Mouse (Mus musculus): ENCODE results near the gene Gdf15.
"Not testable (repeated sequence)": the region's sequence is repeated elsewhere in the genome, so short reads cannot be mapped to it uniquely, and the experiment has no call there.

Gene Gdf15

DNA sequence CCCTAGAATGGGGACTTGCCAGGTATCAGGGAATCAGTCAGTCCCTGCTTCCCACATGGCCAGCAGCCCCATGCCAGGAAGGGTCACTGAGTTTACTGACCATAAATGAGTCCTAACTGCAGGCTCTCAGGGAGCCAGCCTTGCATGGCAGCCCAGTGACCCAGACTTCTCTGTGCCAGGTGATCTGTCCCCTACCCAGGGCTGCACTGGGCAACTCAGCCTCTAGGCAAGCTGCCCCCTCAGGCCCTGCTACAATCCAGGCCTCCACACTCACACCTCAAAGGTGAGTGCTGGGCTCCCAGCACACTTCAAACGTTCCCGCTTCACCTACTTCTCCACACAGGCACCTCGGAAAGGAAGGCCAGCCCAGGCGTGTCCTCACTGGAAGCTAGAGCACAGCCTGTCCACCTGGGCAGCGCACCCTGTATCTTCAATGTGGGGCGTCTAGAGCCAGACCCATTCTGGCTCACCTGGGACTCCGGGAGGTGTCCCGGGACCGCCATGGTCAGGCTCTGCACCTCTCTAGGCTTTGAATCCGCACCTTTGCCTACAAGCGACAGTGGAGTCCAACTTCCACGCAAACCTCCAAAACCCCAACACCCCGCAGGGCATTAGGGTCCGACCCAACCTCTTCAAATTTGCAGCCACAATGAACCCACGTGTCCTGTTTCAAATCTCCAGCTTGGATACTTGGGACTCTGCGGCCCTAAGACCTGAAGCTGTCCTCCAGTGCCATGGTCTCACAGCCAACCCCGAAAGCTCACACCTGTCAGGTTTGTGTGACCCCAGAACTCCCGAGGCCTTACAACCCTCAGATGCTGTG, 25.3 kb downstream of the Gdf15 start:
- in situ Hi-C loops (cut with MboI), result no loop called here

GRCm38 (mm10) chr8:70605871-70606779, 26.1 kb downstream of the Gdf15 start:
- in situ Hi-C loops (cut with MboI), result no loop called here

DNA sequence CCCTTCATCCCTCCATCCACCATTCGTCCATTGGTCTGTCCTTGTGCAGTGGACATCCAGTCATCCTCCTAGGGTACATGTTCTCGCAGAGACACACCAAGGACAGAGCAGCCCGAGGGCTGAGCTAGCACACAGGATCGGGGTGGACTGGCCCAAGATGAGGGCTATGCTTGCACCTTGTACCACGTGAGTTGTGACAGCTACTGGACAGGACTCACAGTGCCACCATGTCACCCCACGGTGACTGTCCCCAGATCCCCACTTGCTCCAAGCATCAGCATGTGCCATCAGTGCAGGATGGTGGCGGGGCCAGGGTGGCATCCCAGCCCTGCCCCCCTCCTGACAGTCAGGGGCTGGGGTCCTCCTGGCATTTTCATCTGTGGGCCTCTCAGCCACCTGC, 27.7 kb downstream of the Gdf15 start:
- in situ Hi-C loops (cut with MboI), result no loop called here

- in situ Hi-C loops (cut with MboI), result no loop called here
These were observed 30.0 kb downstream of the Gdf15 start for GRCm38 (mm10) chr8:70602139-70602811.

DNA sequence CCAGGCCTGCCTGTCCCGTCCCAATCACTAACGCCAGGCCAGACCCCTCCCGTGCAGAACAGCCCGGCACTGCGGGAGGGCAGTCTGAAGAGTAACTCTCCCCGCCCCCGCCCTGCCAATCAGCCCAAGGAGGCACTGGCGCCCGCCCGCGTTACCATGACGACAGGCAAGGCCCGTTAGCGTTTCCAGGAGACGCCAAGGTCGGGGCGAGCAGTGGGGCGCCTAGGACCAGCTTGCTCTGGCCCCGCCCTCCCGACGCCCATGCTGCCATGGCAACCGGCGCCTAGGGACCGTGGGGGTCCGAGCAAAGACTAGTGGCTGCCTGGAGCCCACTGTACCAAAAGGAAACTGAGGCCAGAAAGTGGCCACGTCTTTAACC, 31.0 kb downstream of the Gdf15 start:
- in situ Hi-C loops (cut with MboI), result no loop called here

DNA sequence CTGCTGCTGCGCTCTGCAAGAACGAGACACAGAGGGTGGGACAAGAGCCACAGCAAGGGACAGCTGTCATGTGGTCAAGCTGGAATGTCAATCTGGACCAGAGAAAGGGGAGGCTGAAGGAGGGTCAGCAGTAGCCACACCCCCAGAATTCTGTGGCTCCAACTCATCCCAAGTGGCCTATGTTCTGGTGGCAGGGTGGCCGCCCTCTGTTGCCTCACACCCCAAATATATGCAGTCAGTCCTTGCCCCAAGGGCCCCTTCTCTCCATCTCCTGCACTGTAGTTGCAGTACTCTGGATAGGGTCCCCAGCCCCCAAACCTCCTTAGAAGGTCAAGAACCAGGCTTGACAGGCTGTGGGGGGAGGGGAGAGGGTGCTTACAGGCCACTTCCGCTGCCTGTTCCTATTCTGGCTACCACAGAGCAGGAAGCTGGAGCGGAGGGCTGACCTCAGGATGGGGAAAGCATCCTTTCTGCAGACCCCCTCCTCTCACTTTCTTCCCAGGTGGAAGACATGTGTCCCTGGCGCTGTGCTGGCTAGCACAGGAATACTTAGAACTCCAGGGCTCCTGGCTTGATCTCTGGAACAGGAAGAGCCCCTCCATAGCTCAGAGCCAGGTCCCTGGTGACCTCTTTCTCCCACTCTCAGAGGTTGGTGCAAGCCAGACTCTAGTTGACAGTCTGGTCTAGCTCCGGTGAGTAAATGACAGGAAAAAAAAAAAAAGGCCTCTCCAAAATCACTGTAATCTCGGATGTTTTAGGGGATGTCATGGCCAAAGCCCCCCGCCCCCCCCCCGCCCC, 31.6 kb downstream of the Gdf15 start:
- in situ Hi-C loops (cut with MboI), result no loop called here

- in situ Hi-C loops (cut with MboI), result no loop called here
These were observed 32.6 kb downstream of the Gdf15 start for GRCm38 (mm10) chr8:70599507-70600290.

DNA sequence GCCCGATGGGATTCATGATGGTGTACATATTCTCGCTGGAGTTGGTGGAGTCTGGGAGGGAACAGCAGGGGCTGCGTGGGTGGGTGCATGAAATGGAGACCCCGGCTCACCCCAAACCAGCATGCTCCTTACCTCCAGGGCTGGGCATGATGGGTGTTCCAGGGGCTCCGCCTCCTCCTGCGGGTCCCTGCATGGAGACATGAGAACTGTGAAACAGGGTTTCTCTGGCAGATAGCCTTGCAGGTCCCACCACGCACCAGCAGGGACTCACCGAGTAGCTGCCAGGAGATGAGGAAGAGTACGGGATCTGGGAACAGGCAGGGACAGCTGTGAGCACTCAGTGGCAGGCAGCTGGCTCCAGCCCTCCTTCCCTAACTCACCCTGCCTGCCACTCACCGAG, 33.5 kb downstream of the Gdf15 start:
- in situ Hi-C loops (cut with MboI), result no loop called here

GRCm38 (mm10) chr8:70598283-70598682, 34.0 kb downstream of the Gdf15 start:
- in situ Hi-C loops (cut with MboI), result no loop called here

DNA sequence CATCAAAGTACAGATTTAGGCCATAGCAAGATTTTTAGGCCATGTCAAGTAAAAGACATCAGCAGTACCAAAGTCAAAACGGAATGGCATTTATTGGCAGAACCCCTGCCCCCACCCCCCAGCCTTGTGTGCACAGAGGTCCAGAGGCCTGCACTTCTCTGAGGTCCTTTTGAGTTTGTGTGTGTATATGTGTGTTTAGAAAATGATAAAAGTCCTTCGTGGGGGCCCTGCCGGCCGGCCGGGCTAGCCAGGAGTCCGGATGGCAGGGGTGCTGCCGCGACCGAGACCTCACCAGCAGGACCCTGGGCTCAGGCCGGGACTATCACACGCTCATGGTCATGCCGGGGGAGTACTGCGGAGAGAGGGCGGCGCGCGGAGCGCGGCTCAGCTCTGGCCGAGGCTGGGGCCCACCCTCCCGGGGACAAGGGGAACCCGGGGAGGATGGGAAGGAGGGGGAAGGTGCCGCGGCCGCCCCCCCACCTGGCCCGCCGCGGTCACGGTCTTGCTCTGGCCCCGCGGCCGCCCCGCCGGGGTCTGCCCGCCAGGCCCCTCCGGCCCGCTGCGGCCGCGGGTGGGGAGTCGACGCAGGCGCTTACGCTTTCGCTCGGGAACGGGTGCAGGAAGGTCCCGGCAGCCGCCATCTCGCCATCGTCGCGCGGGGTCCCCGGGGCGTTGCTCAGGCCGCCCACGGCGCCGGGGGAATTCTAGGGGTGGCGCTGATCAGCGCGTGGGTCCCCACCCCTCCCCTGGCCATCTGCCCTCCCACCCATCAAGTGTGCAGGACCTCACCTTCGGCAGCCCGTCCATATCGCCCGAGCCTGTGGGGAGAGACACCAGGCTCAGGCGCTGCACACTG, 34.6 kb downstream of the Gdf15 start:
- in situ Hi-C loops (cut with MboI), result no loop called here

- in situ Hi-C loops (cut with MboI), result no loop called here
These were observed 35.4 kb downstream of the Gdf15 start for GRCm38 (mm10) chr8:70596775-70597416.

GRCm38 (mm10) chr8:70596216-70596615, 36.0 kb downstream of the Gdf15 start:
- in situ Hi-C loops (cut with MboI), result no loop called here

- in situ Hi-C loops (cut with MboI), result no loop called here
These were observed 36.4 kb downstream of the Gdf15 start for GRCm38 (mm10) chr8:70595811-70596210.

DNA sequence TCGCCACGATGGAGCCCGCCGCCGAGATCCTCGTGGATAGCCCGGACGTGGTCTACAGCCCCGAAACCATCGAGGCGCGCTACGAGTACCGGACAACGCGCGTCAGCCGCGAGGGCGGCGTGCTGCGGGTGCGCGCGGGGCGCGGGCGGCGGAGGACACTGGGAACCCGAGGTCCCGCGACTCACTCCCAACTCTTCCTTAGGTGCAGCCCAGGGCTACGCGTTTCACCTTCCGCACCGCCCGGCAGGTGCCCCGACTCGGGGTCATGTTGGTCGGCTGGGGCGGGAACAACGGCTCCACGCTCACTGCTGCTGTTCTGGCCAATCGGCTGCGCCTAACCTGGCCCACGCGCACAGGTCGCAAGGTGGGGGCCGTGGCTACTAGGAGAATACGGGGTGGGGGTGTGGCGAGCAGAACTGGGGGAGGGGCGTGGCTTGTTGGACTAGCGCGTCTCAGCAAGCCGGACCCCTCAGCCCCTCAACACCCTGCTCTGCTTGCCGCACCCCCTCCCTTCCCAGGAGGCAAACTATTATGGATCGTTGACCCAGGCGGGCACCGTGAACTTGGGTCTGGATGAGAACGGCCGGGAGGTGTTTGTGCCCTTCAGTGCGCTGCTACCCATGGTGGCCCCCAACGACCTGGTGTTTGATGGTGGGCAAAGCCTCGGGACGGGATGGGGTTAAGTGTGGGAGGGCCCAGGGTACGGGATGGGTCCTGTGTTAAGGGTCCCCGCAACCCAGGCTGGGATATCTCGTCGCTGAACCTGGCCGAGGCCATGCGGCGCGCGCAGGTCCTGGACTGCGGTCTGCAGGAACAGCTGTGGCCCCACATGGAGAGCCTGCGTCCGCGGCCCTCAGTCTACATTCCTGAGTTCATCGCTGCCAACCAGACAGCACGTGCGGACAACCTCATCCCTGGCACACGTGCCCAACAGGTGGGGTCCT, 37.4 kb downstream of the Gdf15 start:
- in situ Hi-C loops (cut with MboI), result no loop called here

- in situ Hi-C loops (cut with MboI), result no loop called here
These were observed 38.2 kb downstream of the Gdf15 start, which contains the start of gene Isyna1 for GRCm38 (mm10) chr8:70593961-70594609. Gene Isyna1, plus strand, starts transcription at chr8:70594373.

DNA sequence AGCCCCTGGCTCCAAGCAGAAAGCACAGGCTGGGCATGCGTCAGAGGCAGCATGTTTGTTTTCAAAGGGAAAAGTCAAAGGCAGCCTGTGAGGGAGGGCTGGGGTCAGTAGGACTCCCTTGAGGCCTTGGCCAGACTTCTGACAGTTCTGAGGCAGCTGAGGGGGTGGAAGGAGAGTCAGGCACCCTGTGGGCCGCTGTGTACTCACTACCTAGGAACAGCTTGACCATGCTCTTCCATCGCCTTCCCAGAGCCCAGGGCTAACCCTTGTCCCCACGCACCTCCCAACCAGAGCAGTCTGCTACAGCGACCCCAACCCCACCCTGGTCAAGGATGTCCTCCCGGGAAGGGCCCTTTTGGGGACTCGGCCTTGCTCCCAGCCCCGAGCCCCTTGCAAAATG, 39.1 kb downstream of the Gdf15 start:
- in situ Hi-C loops (cut with MboI), result no loop called here

DNA sequence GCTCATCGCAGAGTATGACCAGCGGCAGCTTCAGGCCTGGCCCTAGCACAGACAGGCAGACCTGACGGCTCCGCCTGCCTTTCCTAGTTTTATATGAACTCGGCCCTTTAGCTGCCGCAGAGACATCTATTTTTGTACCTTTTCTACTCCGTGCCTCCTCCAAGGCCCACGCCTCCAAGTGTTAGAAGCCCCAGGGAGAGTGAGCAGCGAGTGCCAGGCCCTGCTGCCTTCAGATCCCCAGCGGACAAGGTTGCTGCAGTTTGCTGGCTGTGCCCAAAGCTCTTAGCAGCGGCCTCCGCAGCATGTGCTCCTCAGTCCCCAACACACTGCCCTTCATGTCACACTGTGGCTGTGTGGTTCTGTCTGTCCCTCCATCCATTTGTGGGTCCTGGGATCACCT, 40.7 kb downstream of the Gdf15 start:
- in situ Hi-C loops (cut with MboI), result no loop called here

GRCm38 (mm10) chr8:70587955-70588354, 44.3 kb downstream of the Gdf15 start:
- in situ Hi-C loops (cut with MboI), result not testable (repeated sequence)

Data from mature B cell (primary cell).